Mouse (Mus musculus): Measurements from ENCODE around the gene Syt12. TPM values are rescaled to one million over a fixed set of nuclear protein-coding genes. Genes with fewer than 3 reads are reported as not detected.

The Syt12 gene
- polyA plus RNA-seq, 1 experiment from 2014 or later = 0.94 TPM

DNA sequence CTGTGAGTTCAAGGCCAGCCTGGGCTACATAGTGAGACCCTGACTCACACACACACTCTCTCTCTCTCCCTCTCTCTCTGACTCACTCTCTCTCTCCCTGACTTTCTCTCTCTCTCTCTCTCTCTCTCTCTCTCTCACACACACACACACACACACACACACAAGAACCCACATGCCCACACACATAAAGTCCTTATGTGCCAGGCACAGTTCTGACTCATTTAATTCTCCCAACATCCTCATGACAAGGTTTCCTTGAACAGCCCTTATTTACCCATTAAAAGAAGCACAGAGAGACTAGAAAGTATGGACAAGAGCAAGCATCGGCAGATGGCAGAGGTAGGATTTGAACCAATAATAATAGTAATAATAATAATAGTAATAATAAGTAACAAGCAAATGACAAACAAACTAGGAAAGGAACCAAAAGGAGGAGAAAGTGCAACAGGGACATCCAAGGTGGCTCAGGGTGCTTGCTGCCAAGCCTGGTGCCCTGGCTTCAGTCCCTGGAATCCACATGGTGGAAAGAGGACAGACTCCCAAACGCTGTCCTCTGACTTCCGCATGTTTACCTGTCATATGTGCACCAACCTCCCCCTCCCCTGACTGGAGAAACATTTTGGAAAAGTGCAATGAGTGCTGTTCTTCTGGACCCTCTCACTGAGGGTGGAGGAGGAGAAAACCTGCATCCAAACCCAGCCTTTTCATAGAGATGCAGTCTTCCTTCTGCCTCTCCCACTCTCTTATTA is 5.0 kb upstream of the Syt12 start:
- 80% methylated on average over 3 of the region's 3 CpGs for WGBS
- H3K4me2 ChIP-seq = no peak overlapping the region

DNA sequence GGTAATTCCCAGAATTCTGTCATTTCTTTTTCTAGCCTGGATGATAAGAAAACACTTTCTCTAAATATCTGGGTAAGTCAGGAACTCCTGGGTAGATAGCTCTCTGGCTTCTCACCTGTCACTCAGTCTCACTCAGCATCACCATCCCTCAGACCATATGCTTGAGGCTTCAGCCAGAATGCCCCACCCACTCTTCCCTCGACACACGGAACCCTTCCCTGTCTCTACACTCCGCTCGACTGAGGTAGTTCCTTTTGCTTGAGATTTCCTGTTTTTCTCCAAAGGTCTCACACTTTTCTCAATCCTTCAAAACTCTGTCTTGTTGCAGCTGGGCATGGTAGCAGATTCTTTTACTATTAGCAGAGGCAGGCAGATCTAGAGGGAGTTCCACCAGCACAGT is 4.1 kb upstream of the Syt12 start:
- ATAC-seq (ENCODE audit: extremely low read depth, insufficient number of reproducible peaks, low FRiP score, low TSS enrichment) = no peak
- peaks cover 22% of the 10 kb centered on the region for H3K27me3 ChIP-seq (replicated peaks)
- peaks cover 15% of the 10 kb centered on the region for H3K4me1 ChIP-seq
- no peaks in the 10 kb centered on the region for H3K9me3 ChIP-seq
- no peak overlapping the region for H3K4me2 ChIP-seq
- WGBS = 29% methylated on average over 4 of the region's 4 CpGs
- H3K36me3 ChIP-seq = no peaks in the 10 kb centered on the region
- H3K9ac ChIP-seq = no peak overlapping the region
- H3K4me3 ChIP-seq = no peak overlapping the region
- H3K27ac ChIP-seq (replicated peaks) = no peak overlapping the region

More for the DNA sequence above, 5.0 kb upstream of the Syt12 start:
- Histone ChIP-seq H3K4me3 (no peak overlapping the region), H3K27me3 (replicated peaks) (peaks cover 12% of the 10 kb centered on the region), H3K27ac (replicated peaks) (no peak overlapping the region), H3K9ac (no peak overlapping the region), H3K36me3 (no peaks in the 10 kb centered on the region), H3K9me3 (no peaks in the 10 kb centered on the region), H3K4me1 (peaks cover 8% of the 10 kb centered on the region)
- no peak for ATAC-seq (ENCODE audit: extremely low read depth, insufficient number of reproducible peaks, low FRiP score, low TSS enrichment)

DNA sequence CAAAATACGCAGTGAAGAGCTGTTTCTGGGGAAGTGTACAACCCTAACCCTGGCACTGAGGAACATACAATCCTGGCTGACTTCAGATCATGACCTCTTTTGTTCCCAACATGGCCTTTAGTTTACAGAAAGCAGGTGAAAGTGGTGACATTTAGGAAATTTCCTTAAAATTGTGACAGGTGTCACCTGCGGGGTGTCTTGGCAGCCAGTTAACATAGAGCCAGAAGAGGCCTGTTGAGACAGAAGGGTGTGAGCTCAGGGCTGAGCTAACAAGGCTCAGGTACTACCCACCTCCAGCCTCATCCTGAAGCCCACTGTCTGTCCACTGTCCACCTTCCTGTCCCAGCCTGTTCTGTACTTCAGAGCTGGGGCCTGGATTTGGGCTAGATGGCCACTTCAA is 2.8 kb upstream of the Syt12 start:
- WGBS = 79% methylated on average over 2 of the region's 2 CpGs
- Histone ChIP-seq H3K9ac (no peak overlapping the region), H3K36me3 (no peaks in the 10 kb centered on the region)

DNA sequence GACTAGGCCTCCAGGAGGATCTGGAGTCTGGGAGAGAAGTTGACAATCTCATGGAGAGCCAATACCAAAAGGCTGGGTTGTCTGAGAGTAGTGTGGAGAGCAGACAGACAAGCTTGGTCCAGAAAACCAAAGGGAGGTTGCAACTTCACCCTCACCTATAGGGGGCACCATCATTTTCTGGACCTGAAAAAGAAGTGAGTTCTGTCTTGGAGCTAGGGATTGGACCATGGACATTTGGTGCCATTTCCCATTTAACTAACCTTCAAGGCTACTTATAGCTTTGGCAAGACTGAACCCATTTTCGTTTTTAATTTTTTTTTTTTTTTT is 906 bp upstream of the Syt12 start:
- no peaks in the 10 kb centered on the region for H3K36me3 ChIP-seq
- peaks cover 51% of the 10 kb centered on the region for H3K27me3 ChIP-seq (replicated peaks)
- WGBS = 36% methylated on average over 1 of the region's 1 CpGs
- peak overlapping the region; percentile 63; the same call in 1 of the 2 replicates for H3K4me3 ChIP-seq
- H3K9ac ChIP-seq = 0 out of 2 replicates have a peak overlapping the region, but pooled peaks have one; percentile 54
- H3K27ac ChIP-seq (replicated peaks) = no peak overlapping the region
- no peak for ATAC-seq (ENCODE audit: extremely low read depth, insufficient number of reproducible peaks, low FRiP score, low TSS enrichment)
- H3K4me1 ChIP-seq = peaks cover 15% of the 10 kb centered on the region
- peak overlapping the region; percentile 85 for H3K4me2 ChIP-seq
- H3K9me3 ChIP-seq = no peaks in the 10 kb centered on the region

More for the DNA sequence above, 2.8 kb upstream of the Syt12 start:
- H3K27me3 ChIP-seq (replicated peaks) = peaks cover 35% of the 10 kb centered on the region
- ATAC-seq (ENCODE audit: extremely low read depth, insufficient number of reproducible peaks, low FRiP score, low TSS enrichment) = no peak
- no peak overlapping the region for H3K4me3 ChIP-seq
- H3K27ac ChIP-seq (replicated peaks) = no peak overlapping the region
- peaks cover 15% of the 10 kb centered on the region for H3K4me1 ChIP-seq
- no peaks in the 10 kb centered on the region for H3K9me3 ChIP-seq
- H3K4me2 ChIP-seq = no peak overlapping the region

DNA sequence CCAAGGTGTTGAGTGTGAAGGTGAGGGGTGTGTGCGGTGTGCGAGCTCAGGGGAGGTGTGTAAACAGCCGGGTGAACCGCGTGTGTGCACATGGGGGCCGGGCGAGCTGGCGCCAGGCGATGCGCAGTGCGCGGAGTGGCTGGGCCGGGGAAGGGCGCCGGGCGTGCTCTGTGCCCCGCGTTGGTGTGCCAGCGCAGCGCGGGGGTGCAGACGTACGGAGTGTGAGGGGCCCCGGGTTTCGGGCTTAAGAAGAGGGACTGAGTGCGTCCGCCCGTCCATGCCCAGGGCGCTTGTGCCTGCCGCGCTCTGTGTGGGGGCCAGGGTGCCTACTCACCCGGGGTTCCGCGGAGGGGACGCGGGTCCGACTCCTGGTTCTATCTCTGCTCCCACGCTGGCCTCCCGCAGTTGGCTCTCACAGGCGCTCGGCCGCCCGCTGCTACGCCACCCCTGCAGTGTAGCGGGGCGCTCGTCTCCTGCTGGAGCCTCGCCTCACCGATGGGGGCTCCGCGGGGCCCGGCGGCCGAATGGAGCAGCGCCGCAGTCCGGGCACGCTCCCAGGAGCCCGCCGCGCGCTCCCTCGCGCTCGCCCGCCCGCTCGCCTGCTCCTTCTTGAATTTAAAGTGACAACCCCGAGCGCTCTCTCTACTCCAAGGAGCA is 518 bp downstream of the Syt12 start:
- under 1% methylated on average over 63 of the region's 70 CpGs for WGBS
- H3K27me3 ChIP-seq (replicated peaks) = peaks cover 64% of the 10 kb centered on the region
- no peak overlapping the region for H3K27ac ChIP-seq (replicated peaks)
- peak overlapping the region; percentile 80 for H3K9ac ChIP-seq
- H3K4me2 ChIP-seq = peak overlapping the region; percentile 85
- H3K4me1 ChIP-seq = peaks cover 15% of the 10 kb centered on the region
- H3K36me3 ChIP-seq = no peaks in the 10 kb centered on the region
- ATAC-seq (ENCODE audit: extremely low read depth, insufficient number of reproducible peaks, low FRiP score, low TSS enrichment) = peak; percentile 51; the same call in 1 of the 2 replicates
- no peaks in the 10 kb centered on the region for H3K9me3 ChIP-seq
- H3K4me3 ChIP-seq = peak overlapping the region; percentile 63

DNA sequence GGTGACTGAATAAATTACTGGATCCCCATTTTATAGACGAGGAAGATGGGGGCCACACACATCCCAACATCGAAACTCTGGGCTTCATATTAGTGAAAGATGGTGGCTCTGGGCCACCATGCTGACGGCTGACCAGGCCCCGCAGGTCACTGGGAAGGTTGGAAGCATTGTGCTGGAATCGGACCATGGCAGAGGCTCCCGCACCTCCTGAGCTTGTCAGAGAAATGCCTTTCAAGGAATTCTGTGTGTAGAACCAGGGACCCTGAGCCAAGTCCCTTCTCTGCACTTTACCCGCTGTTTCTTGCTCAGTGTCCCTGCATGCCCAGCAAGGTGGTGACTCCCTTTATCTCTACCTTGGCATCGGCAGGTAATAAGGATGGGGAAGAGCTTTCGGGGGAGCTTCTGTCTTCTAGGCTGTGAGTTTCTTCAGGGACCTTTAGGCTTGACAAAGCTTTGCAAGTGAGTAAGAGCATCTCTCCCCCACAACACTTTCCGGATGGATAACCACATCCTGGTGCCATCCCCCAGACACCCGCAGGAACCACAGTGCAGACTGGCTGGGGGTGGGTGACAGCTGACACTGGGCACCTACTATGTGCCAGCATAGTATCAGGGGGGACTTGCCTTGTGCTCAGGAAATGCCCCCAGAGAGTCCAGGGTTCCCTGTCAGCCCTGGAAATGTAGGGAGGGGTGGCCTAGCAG is 1.9 kb downstream of the Syt12 start:
- Histone ChIP-seq H3K4me1 (peaks cover 15% of the 10 kb centered on the region), H3K4me2 (no peak overlapping the region), H3K36me3 (no peaks in the 10 kb centered on the region), H3K4me3 (no peak overlapping the region), H3K27me3 (replicated peaks) (peaks cover 65% of the 10 kb centered on the region), H3K9me3 (no peaks in the 10 kb centered on the region), H3K9ac (no peak overlapping the region), H3K27ac (replicated peaks) (no peak overlapping the region)
- ATAC-seq (ENCODE audit: extremely low read depth, insufficient number of reproducible peaks, low FRiP score, low TSS enrichment) = no peak
- WGBS = 69% methylated on average over 11 of the region's 11 CpGs

DNA sequence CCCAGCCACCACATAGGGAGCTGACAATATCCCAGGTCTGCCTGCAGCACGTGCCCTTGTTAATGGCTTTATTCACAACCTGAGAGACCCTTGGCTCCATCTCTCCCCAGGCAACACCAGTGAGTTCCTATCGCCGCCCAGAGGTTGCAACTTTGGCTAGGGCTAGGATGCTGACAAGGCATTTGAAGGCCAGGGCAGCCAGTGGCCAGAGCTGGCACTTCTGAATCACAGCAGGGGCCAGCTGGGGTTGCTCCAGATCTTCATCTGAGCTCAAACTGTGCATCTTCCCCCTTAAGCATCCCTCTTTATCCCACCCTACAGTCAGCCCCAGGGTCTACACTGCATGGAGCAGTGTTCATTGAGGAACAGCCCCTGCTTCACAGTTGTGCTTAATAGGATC is 2.5 kb downstream of the Syt12 start:
- Histone ChIP-seq H3K4me2 (no peak overlapping the region), H3K27me3 (replicated peaks) (peaks cover 65% of the 10 kb centered on the region), H3K9ac (no peak overlapping the region), H3K4me3 (no peak overlapping the region), H3K4me1 (peaks cover 15% of the 10 kb centered on the region), H3K9me3 (no peaks in the 10 kb centered on the region), H3K27ac (replicated peaks) (no peak overlapping the region), H3K36me3 (no peaks in the 10 kb centered on the region)
- ATAC-seq (ENCODE audit: extremely low read depth, insufficient number of reproducible peaks, low FRiP score, low TSS enrichment) = no peak
- WGBS = 44% methylated on average over 3 of the region's 3 CpGs

DNA sequence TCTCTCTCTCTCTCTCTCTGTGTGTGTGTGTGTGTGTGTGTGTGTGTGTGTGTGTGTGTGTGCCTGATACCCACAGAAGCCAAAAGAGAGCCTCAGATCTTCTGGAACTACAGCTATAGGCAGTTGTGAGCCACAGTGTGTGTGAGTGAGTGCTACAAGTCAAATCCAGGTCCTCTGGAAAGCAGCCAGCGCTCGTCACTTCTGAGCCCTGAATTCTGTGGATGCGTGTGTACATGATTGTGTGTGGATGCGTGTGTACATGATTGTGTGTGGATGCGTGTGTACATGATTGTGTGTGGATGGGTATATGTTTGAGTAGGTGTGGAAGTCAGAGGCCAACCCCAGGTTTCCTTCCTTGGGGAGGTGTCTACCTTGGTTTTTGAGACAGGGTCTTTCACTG is 3.7 kb downstream of the Syt12 start:
- H3K27me3 ChIP-seq (replicated peaks) = peaks cover 65% of the 10 kb centered on the region
- H3K4me2 ChIP-seq = no peak overlapping the region
- no peak overlapping the region for H3K9ac ChIP-seq
- no peaks in the 10 kb centered on the region for H3K9me3 ChIP-seq
- ATAC-seq (ENCODE audit: extremely low read depth, insufficient number of reproducible peaks, low FRiP score, low TSS enrichment) = no peak
- no peak overlapping the region for H3K4me3 ChIP-seq
- H3K27ac ChIP-seq (replicated peaks) = no peak overlapping the region
- H3K36me3 ChIP-seq = no peaks in the 10 kb centered on the region
- 73% methylated on average over 5 of the region's 5 CpGs for WGBS
- H3K4me1 ChIP-seq = peaks cover 15% of the 10 kb centered on the region

DNA sequence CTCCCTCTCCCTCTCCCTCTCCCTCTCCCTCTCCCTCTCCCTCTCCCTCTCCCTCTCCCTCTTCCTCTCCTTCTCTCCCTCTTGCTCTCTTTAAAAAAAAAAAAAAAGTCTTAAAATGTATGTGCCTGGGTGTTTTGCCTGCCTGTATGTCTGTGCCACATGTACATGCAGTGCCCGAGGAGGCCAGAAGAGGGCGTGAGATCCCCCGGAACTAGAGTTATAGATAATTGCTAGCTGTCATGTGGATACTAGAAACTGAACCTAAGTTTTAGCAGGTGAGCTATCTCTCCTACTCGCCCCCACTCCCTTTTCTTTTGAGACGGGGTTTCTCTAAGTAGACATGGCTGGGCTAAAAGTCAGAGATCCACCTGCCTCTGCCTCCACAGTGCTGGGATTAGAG is 8.9 kb downstream of the Syt12 start:
- no peak for ATAC-seq (ENCODE audit: extremely low read depth, insufficient number of reproducible peaks, low FRiP score, low TSS enrichment)
- WGBS = 28% methylated on average over 5 of the region's 5 CpGs
- peaks cover 21% of the 10 kb centered on the region for H3K27me3 ChIP-seq (replicated peaks)
- H3K4me2 ChIP-seq = no peak overlapping the region
- no peak overlapping the region for H3K27ac ChIP-seq (replicated peaks)
- no peaks in the 10 kb centered on the region for H3K36me3 ChIP-seq
- H3K9ac ChIP-seq = no peak overlapping the region
- no peaks in the 10 kb centered on the region for H3K9me3 ChIP-seq
- H3K4me3 ChIP-seq = no peak overlapping the region
- H3K4me1 ChIP-seq = no peaks in the 10 kb centered on the region

DNA sequence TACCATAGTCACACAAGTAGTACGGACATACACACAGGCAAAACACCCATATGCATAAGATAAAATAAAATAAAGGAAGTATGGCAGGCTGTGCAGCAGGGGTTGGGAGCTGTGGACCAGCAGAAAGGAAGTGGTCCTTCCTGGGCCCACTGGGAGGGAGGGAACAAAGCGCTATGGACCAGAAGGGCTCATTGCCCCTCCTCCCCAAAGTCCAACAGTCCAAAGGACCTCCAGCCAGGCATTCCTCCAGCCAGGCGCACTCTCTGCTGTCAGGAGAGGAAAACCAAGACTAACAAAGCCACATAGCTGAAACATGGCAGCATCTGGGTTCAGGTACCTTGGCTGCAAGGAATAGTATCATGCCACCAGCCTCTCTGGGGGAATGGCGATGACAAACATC is 12.6 kb downstream of the Syt12 start:
- no peak for ATAC-seq (ENCODE audit: extremely low read depth, insufficient number of reproducible peaks, low FRiP score, low TSS enrichment)

DNA sequence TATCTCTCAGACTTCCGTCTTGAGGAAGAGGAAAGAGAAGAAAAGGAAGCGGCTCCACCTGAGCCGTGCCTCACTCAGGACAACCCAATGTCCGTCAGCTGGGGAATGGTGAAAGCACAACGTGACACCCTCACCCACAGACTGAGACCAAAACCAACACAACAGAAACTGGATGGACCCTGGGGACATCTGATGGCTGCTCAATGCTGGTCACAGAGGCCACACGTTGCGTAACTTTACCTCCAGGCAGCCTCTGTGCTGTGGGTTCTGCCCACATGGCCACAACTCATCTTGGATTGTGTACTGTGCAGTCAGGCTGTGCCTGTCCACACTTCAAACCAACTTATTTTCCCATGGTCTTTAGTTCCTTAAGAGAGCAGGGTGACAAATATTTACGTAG is 15.3 kb downstream of the Syt12 start:
- H3K9ac ChIP-seq = no peak overlapping the region
- H3K27ac ChIP-seq (replicated peaks) = no peak overlapping the region
- ATAC-seq (ENCODE audit: extremely low read depth, insufficient number of reproducible peaks, low FRiP score, low TSS enrichment) = no peak
- H3K36me3 ChIP-seq = no peaks in the 10 kb centered on the region
- WGBS = 75% methylated on average over 8 of the region's 8 CpGs
- H3K4me1 ChIP-seq = no peaks in the 10 kb centered on the region
- H3K4me3 ChIP-seq = no peak overlapping the region
- no peaks in the 10 kb centered on the region for H3K9me3 ChIP-seq
- H3K4me2 ChIP-seq = no peak overlapping the region
- H3K27me3 ChIP-seq (replicated peaks) = no peaks in the 10 kb centered on the region; the same call in 1 of the 2 replicates

More for the DNA sequence above, 12.6 kb downstream of the Syt12 start:
- Histone ChIP-seq H3K36me3 (no peaks in the 10 kb centered on the region), H3K27ac (replicated peaks) (no peak overlapping the region), H3K9ac (no peak overlapping the region), H3K4me2 (no peak overlapping the region), H3K4me1 (no peaks in the 10 kb centered on the region), H3K9me3 (no peaks in the 10 kb centered on the region), H3K4me3 (no peak overlapping the region), H3K27me3 (replicated peaks) (peaks cover 7% of the 10 kb centered on the region; the same call in 1 of the 2 replicates)
- 77% methylated on average over 4 of the region's 4 CpGs for WGBS

All from heart, embryonic 13.5 days (tissue).